ENCODE assay signal across 21 mouse cellular contexts in genomic region chr7:109962596-109962995, GRCm38 (mm10). TPM values are rescaled to one million over a fixed set of nuclear protein-coding genes. Genes with fewer than 3 reads are reported as not detected.
DNase-seq lines count a peak whose midpoint lies in the region; ATAC-seq and TF ChIP-seq lines count a peak whose summit lies in the region.
"Had no signal": no experiment of that assay in that cellular context is flagged by ENCODE, and none has a peak within 500 bp of the region (broad histone marks: within the 10 kb centered on the region; RNA-seq: fewer than 3 reads in every experiment).

No protein-coding gene starts in this region.

- no peaks in the 10 kb centered on the region for H3K9me3 ChIP-seq in embryonic facial prominence, embryonic 11.5 days (replicated peaks; ENCODE audit: control insufficient read depth, low read length)
- H3K9me3 ChIP-seq in embryonic facial prominence, embryonic 10.5 days = no peaks in the 10 kb centered on the region
- no peaks in the 10 kb centered on the region for H3K9me3 ChIP-seq in kidney, postnatal 0 days (replicated peaks; ENCODE audit: low read length)
- H3K9me3 ChIP-seq in embryonic facial prominence, embryonic 13.5 days = peaks cover 3% of the 10 kb centered on the region; the same call in 1 of the 2 replicates
- H3K9me3 ChIP-seq in limb, embryonic 14.5 days (ENCODE audit: control insufficient read depth, low read length) = no peaks in the 10 kb centered on the region
- H3K9me3 ChIP-seq: forebrain, embryonic 12.5 days; heart, embryonic 12.5 days; hindbrain, embryonic 10.5 days; liver, embryonic 15.5 days had no signal

- H3K27me3 ChIP-seq in embryonic facial prominence, embryonic 11.5 days (ENCODE audit: control insufficient read depth, insufficient read depth, low read length) = no peaks in the 10 kb centered on the region
- H3K27me3 ChIP-seq in embryonic facial prominence, embryonic 10.5 days (replicated peaks; ENCODE audit: low read depth, poor library complexity, severe bottlenecking) = 0 out of 2 replicates have a peak, but pooled peaks cover 9% of the 10 kb centered on the region
- H3K27me3 ChIP-seq in kidney, postnatal 0 days (ENCODE audit: insufficient read depth, low read length) = no peaks in the 10 kb centered on the region
- no peaks in the 10 kb centered on the region for H3K27me3 ChIP-seq in embryonic facial prominence, embryonic 13.5 days
- H3K27me3 ChIP-seq in limb, embryonic 14.5 days (ENCODE audit: control insufficient read depth, insufficient read depth, low read length) = no peaks in the 10 kb centered on the region
- H3K27me3 ChIP-seq: forebrain, embryonic 12.5 days; heart, embryonic 12.5 days had no signal

- no peak overlapping the region for H3K9ac ChIP-seq in embryonic facial prominence, embryonic 11.5 days (replicated peaks; ENCODE audit: low read length)
- H3K9ac ChIP-seq in kidney, postnatal 0 days (ENCODE audit: low read depth, low read length) = no peak overlapping the region
- no peak overlapping the region for H3K9ac ChIP-seq in embryonic facial prominence, embryonic 13.5 days
- H3K9ac ChIP-seq in limb, embryonic 14.5 days (ENCODE audit: low read depth, low read length, severe bottlenecking) = no peak overlapping the region
- H3K9ac ChIP-seq: forebrain, embryonic 12.5 days; heart, embryonic 12.5 days; liver, embryonic 15.5 days had no signal

- H3K4me1 ChIP-seq in embryonic facial prominence, embryonic 11.5 days (ENCODE audit: control insufficient read depth, insufficient read depth, low read length) = no peaks in the 10 kb centered on the region
- H3K4me1 ChIP-seq in embryonic facial prominence, embryonic 10.5 days = peaks cover 37% of the 10 kb centered on the region
- H3K4me1 ChIP-seq in kidney, postnatal 0 days (replicated peaks; ENCODE audit: insufficient read depth, low read length) = no peaks in the 10 kb centered on the region
- peaks cover 43% of the 10 kb centered on the region for H3K4me1 ChIP-seq in embryonic facial prominence, embryonic 13.5 days
- H3K4me1 ChIP-seq in limb, embryonic 14.5 days (ENCODE audit: control insufficient read depth, insufficient read depth, low read length) = peaks cover 35% of the 10 kb centered on the region

- DNase-seq in embryonic facial prominence, embryonic 11.5 days (ENCODE audit: low spot score) = peak; percentile 40
- no peak for DNase-seq in embryonic facial prominence, embryonic 10.5 days (ENCODE audit: low spot score)
- DNase-seq in kidney, postnatal 0 days (ENCODE audit: low spot score) = peak; percentile 67
- DNase-seq in kidney, adult 8-10 months = no peak
- peak; percentile 53 for DNase-seq in limb, embryonic 14.5 days (ENCODE audit: low spot score)
- DNase-seq in right cerebral cortex, postnatal 14 days = no peak
- no peak for DNase-seq in thymus, adult 18-20 months
- DNase-seq: adrenal gland, postnatal 36 days; cerebellum, adult 9-11 months; heart, postnatal 10 days; kidney, postnatal 10 days; lung, postnatal 14 days; thymus, postnatal 25 days had no signal

- H3K4me2 ChIP-seq in embryonic facial prominence, embryonic 11.5 days (ENCODE audit: low read depth, low read length) = no peak overlapping the region
- H3K4me2 ChIP-seq in kidney, postnatal 0 days (ENCODE audit: low read length) = no peak overlapping the region
- 0 out of 2 replicates have a peak overlapping the region, but pooled peaks have one; percentile 5 for H3K4me2 ChIP-seq in embryonic facial prominence, embryonic 13.5 days
- no peak overlapping the region for H3K4me2 ChIP-seq in limb, embryonic 14.5 days (replicated peaks; ENCODE audit: low read depth, low read length, severe bottlenecking)
- H3K4me2 ChIP-seq: forebrain, embryonic 12.5 days; heart, embryonic 12.5 days; liver, embryonic 15.5 days; midbrain, embryonic 11.5 days had no signal

- no peak overlapping the region for H3K4me3 ChIP-seq in embryonic facial prominence, embryonic 11.5 days (ENCODE audit: low read depth, low read length)
- no peak overlapping the region for H3K4me3 ChIP-seq in embryonic facial prominence, embryonic 10.5 days
- no peak overlapping the region for H3K4me3 ChIP-seq in kidney, postnatal 0 days (replicated peaks; ENCODE audit: low read depth, low read length)
- no peak overlapping the region for H3K4me3 ChIP-seq in embryonic facial prominence, embryonic 13.5 days
- no peak overlapping the region for H3K4me3 ChIP-seq in limb, embryonic 14.5 days (replicated peaks; ENCODE audit: low read length)
- H3K4me3 ChIP-seq: forebrain, embryonic 12.5 days; heart, embryonic 12.5 days; hindbrain, embryonic 10.5 days; liver, embryonic 15.5 days had no signal

- 59% methylated on average over 4 of the region's 4 CpGs for WGBS in embryonic facial prominence, embryonic 11.5 days
- 71% methylated on average over 4 of the region's 4 CpGs for WGBS in embryonic facial prominence, embryonic 10.5 days
- 50% methylated on average over 4 of the region's 4 CpGs for WGBS in kidney, postnatal 0 days
- WGBS in embryonic facial prominence, embryonic 13.5 days = 48% methylated on average over 4 of the region's 4 CpGs
- WGBS in limb, embryonic 14.5 days = 53% methylated on average over 4 of the region's 4 CpGs

- no peaks in the 10 kb centered on the region for H3K36me3 ChIP-seq in embryonic facial prominence, embryonic 11.5 days (replicated peaks; ENCODE audit: control insufficient read depth, insufficient read depth, low read depth, low read length)
- no peaks in the 10 kb centered on the region for H3K36me3 ChIP-seq in embryonic facial prominence, embryonic 10.5 days (replicated peaks)
- H3K36me3 ChIP-seq in kidney, postnatal 0 days (ENCODE audit: insufficient read depth, low read length) = no peaks in the 10 kb centered on the region
- H3K36me3 ChIP-seq in embryonic facial prominence, embryonic 13.5 days = no peaks in the 10 kb centered on the region
- H3K36me3 ChIP-seq in limb, embryonic 14.5 days (ENCODE audit: control insufficient read depth, insufficient read depth, low read length) = no peaks in the 10 kb centered on the region
- H3K36me3 ChIP-seq: forebrain, embryonic 12.5 days; heart, embryonic 12.5 days; hindbrain, embryonic 10.5 days; liver, embryonic 15.5 days had no signal

- H3K27ac ChIP-seq in embryonic facial prominence, embryonic 11.5 days (replicated peaks; ENCODE audit: low read depth, low read length) = no peak overlapping the region
- no peak overlapping the region for H3K27ac ChIP-seq in embryonic facial prominence, embryonic 10.5 days (replicated peaks)
- H3K27ac ChIP-seq in kidney, postnatal 0 days = no peak overlapping the region
- H3K27ac ChIP-seq in embryonic facial prominence, embryonic 13.5 days = peak overlapping the region; percentile 69
- H3K27ac ChIP-seq in limb, embryonic 14.5 days (replicated peaks; ENCODE audit: low read depth, low read length) = peak overlapping the region; percentile 50; the same call in 1 of the 2 replicates
- H3K27ac ChIP-seq: forebrain, embryonic 12.5 days; hindbrain, embryonic 10.5 days; liver, embryonic 15.5 days had no signal

- TF ChIP-seq POLR2A in limb, embryonic 14.5 days (IDR thresholded peaks at IDR 0.05; ENCODE audit: borderline replicate concordance, extremely low read depth, insufficient read depth, insufficient read length) = no peak

- TF ChIP-seq CTCF in kidney, postnatal 0 days (IDR thresholded peaks at IDR 0.05; ENCODE audit: low read depth) = no peak

- no peak for ATAC-seq in embryonic facial prominence, embryonic 11.5 days (replicated peaks; ENCODE audit: insufficient number of reproducible peaks, low FRiP score, low TSS enrichment, low read depth)
- no peak for ATAC-seq in kidney, postnatal 0 days (replicated peaks; ENCODE audit: low FRiP score, low read depth)
- no peak for ATAC-seq in embryonic facial prominence, embryonic 13.5 days (ENCODE audit: insufficient number of reproducible peaks, insufficient read depth, low FRiP score, low TSS enrichment, low read depth)
- no peak for ATAC-seq in limb, embryonic 14.5 days (ENCODE audit: low FRiP score, low read depth)
- ATAC-seq: hindbrain, embryonic 16.5 days; intestine, embryonic 16.5 days had no signal

RNA-seq across cellular contexts. Expression of gene Dennd5a, which starts 2.3 kb away (rescaled TPM):
- 41.5 and 48.2 TPM in 2 replicates for polyA plus RNA-seq in embryonic facial prominence, embryonic 11.5 days (2014; fragmentation: Nextera tagmentation; extraction: Ambion mirVana)
- 28.2 and 33.3 TPM in 2 replicates for polyA plus RNA-seq in embryonic facial prominence, embryonic 10.5 days (2016; fragmentation: Nextera tagmentation; extraction: Ambion mirVana)
- 32.3 and 35.0 TPM in 2 replicates for polyA plus RNA-seq in kidney, postnatal 0 days (2015; fragmentation: Nextera tagmentation; extraction: Ambion mirVana)
- polyA plus RNA-seq in embryonic facial prominence, embryonic 13.5 days (2015; fragmentation: Nextera tagmentation; extraction: Ambion mirVana) = 38.0 and 44.3 TPM in 2 replicates
- polyA plus RNA-seq in limb, embryonic 14.5 days (2012; rRNA removed) = 112 and 139 TPM in 2 replicates
- 55.3 and 62.6 TPM in 2 replicates for polyA plus RNA-seq in limb, embryonic 14.5 days (2014; fragmentation: Nextera tagmentation; extraction: Ambion mirVana)

RNA-seq across cellular contexts. Expression of gene Tmem41b, which starts 24.1 kb away (rescaled TPM):
- polyA plus RNA-seq in embryonic facial prominence, embryonic 11.5 days (2014; fragmentation: Nextera tagmentation; extraction: Ambion mirVana) = 82.3 and 88.9 TPM in 2 replicates
- polyA plus RNA-seq in embryonic facial prominence, embryonic 10.5 days (2016; fragmentation: Nextera tagmentation; extraction: Ambion mirVana) = 68.5 and 73.6 TPM in 2 replicates
- polyA plus RNA-seq in kidney, postnatal 0 days (2015; fragmentation: Nextera tagmentation; extraction: Ambion mirVana) = 72.9 and 75.0 TPM in 2 replicates
- polyA plus RNA-seq in embryonic facial prominence, embryonic 13.5 days (2015; fragmentation: Nextera tagmentation; extraction: Ambion mirVana) = 73.4 and 74.6 TPM in 2 replicates
- polyA plus RNA-seq in limb, embryonic 14.5 days (2012; rRNA removed) = 57.1 and 59.0 TPM in 2 replicates
- polyA plus RNA-seq in limb, embryonic 14.5 days (2014; fragmentation: Nextera tagmentation; extraction: Ambion mirVana) = 72.0 and 72.4 TPM in 2 replicates

RNA-seq across cellular contexts. Expression of gene Ipo7, which starts 55.5 kb away (rescaled TPM):
- 27.1 and 29.9 TPM in 2 replicates for polyA plus RNA-seq in embryonic facial prominence, embryonic 11.5 days (2014; fragmentation: Nextera tagmentation; extraction: Ambion mirVana)
- polyA plus RNA-seq in embryonic facial prominence, embryonic 10.5 days (2016; fragmentation: Nextera tagmentation; extraction: Ambion mirVana) = 57.0 and 57.5 TPM in 2 replicates
- 27.5 and 30.6 TPM in 2 replicates for polyA plus RNA-seq in kidney, postnatal 0 days (2015; fragmentation: Nextera tagmentation; extraction: Ambion mirVana)
- polyA plus RNA-seq in embryonic facial prominence, embryonic 13.5 days (2015; fragmentation: Nextera tagmentation; extraction: Ambion mirVana) = 43.5 and 44.9 TPM in 2 replicates
- 40.2 and 49.2 TPM in 2 replicates for polyA plus RNA-seq in limb, embryonic 14.5 days (2012; rRNA removed)
- polyA plus RNA-seq in limb, embryonic 14.5 days (2014; fragmentation: Nextera tagmentation; extraction: Ambion mirVana) = 17.4 and 18.1 TPM in 2 replicates

Comparison
In these comparisons a context has a peak if more than half of its experiments do, and no peak if none do; other contexts are left out.
1. DNase-seq: peak in embryonic facial prominence, embryonic 11.5 days (single experiment), kidney, postnatal 0 days (single experiment) and limb, embryonic 14.5 days (single experiment); none in embryonic facial prominence, embryonic 10.5 days (single experiment), kidney, adult 8-10 months (0 of 2), right cerebral cortex, postnatal 14 days (single experiment) and thymus, adult 18-20 months (0 of 2).
2. H3K27ac ChIP-seq: peak in embryonic facial prominence, embryonic 13.5 days (single experiment) and limb, embryonic 14.5 days (single experiment); none in embryonic facial prominence, embryonic 11.5 days (single experiment), embryonic facial prominence, embryonic 10.5 days (single experiment) and kidney, postnatal 0 days (single experiment).